Mouse (Mus musculus) limb, embryonic 15.5 days (tissue): ENCODE measurements at regions not wholly inside any gene's neighbourhood (a gene's known extent, or its start where the extent isn't known, plus 50 kb on each side); places are given as distances from the start of the nearest gene placed in this dataset.
A peak's percentile ranks its signal among the peaks of the same experiment; 100 is the strongest.
"Not testable (repeated sequence)": the region's sequence is repeated elsewhere in the genome, so short reads cannot be mapped to it uniquely, and the experiment has no call there.

Source experiments
- ATAC-seq: fragments of 200-750 bp; cut with Nextera tagmentation; 2 replicates; pipeline ENCODE4 v1.8.0; 2017; ENCODE audit warnings: low read depth, moderate TSS enrichment; ENCODE audit not compliant: insufficient number of reproducible peaks, low FRiP score, low TSS enrichment
- H3K27ac ChIP-seq: fragments of 300-500 bp; sonication (generic); 2 replicates; pipeline ENCODE4 v1.5.1; 2015; ENCODE audit warnings: moderate library complexity, mild to moderate bottlenecking, inconsistent platforms
- H3K27me3 ChIP-seq: fragments of 300-500 bp; sonication (generic); 2 replicates; pipeline ENCODE4 v1.6.1; 2015; ENCODE audit warnings: inconsistent platforms
- H3K36me3 ChIP-seq: fragments of 300-500 bp; sonication (generic); 2 replicates; pipeline ENCODE4 v1.6.1; 2015; ENCODE audit warnings: inconsistent platforms
- H3K4me1 ChIP-seq: fragments of 300-500 bp; sonication (generic); 2 replicates; pipeline ENCODE4 v1.6.1; 2015; ENCODE audit warnings: inconsistent platforms
- H3K4me2 ChIP-seq: fragments of 300-500 bp; sonication (generic); 2 replicates; pipeline ENCODE4 v1.6.1; 2015; ENCODE audit warnings: mild to moderate bottlenecking, inconsistent platforms
- H3K4me3 ChIP-seq: fragments of 300-500 bp; sonication (generic); 2 replicates; pipeline ENCODE4 v1.5.1; 2015; ENCODE audit warnings: mild to moderate bottlenecking, inconsistent platforms
- H3K9ac ChIP-seq: fragments of 300-500 bp; sonication (generic); 2 replicates; pipeline ENCODE4 v1.6.1; 2015; ENCODE audit warnings: inconsistent platforms
- H3K9me3 ChIP-seq: fragments of 300-500 bp; sonication (generic); 2 replicates; pipeline ENCODE4 v1.6.1; 2016; ENCODE audit warnings: inconsistent platforms
- WGBS: fragments of 180-500 bp; shearing (Covaris S2); methylation state at CpG from one replicate; pipeline ENCODE4 v1.1.7; 2015; 5-methylcytosine and 5-hydroxymethylcytosine counted together

GRCm38 (mm10) chr2:17858326-17858725 is 127.1 kb upstream of the Nebl start:
- Histone ChIP-seq H3K27me3 (no peaks in the 10 kb centered on the region), H3K4me3 (no peak overlapping the region), H3K4me2 (no peak overlapping the region), H3K9ac (no peak overlapping the region), H3K9me3 (no peaks in the 10 kb centered on the region), H3K4me1 (peaks cover 26% of the 10 kb centered on the region), H3K27ac (no peak overlapping the region), H3K36me3 (no peaks in the 10 kb centered on the region)
- no peak for ATAC-seq
- WGBS = 38% methylated on average over 8 of the region's 8 CpGs

GRCm38 (mm10) chr2:17855566-17856264 is 124.5 kb upstream of the Nebl start:
- peaks cover 22% of the 10 kb centered on the region for H3K4me1 ChIP-seq
- no peaks in the 10 kb centered on the region for H3K9me3 ChIP-seq
- ATAC-seq = no peak
- H3K36me3 ChIP-seq = no peaks in the 10 kb centered on the region
- H3K4me2 ChIP-seq = no peak overlapping the region
- H3K9ac ChIP-seq = no peak overlapping the region
- H3K27ac ChIP-seq = no peak overlapping the region
- no peak overlapping the region for H3K4me3 ChIP-seq
- H3K27me3 ChIP-seq = peaks cover 3% of the 10 kb centered on the region; the same call in 1 of the 2 replicates
- WGBS = 73% methylated on average over 11 of the region's 11 CpGs

GRCm38 (mm10) chr2:17854088-17854487 is 122.8 kb upstream of the Nebl start:
- Histone ChIP-seq H3K9ac (no peak overlapping the region), H3K4me3 (no peak overlapping the region), H3K27ac (no peak overlapping the region), H3K27me3 (peaks cover 3% of the 10 kb centered on the region; the same call in 1 of the 2 replicates), H3K36me3 (no peaks in the 10 kb centered on the region), H3K4me2 (no peak overlapping the region), H3K9me3 (no peaks in the 10 kb centered on the region), H3K4me1 (peaks cover 18% of the 10 kb centered on the region)
- ATAC-seq = no peak
- WGBS = 39% methylated on average over 3 of the region's 3 CpGs

GRCm38 (mm10) chr2:17853500-17854011 is 122.3 kb upstream of the Nebl start:
- Histone ChIP-seq H3K9ac (no peak overlapping the region), H3K4me1 (peaks cover 18% of the 10 kb centered on the region), H3K27me3 (peaks cover 3% of the 10 kb centered on the region; the same call in 1 of the 2 replicates), H3K27ac (no peak overlapping the region), H3K9me3 (no peaks in the 10 kb centered on the region), H3K4me2 (0 out of 2 replicates have a peak overlapping the region, but pooled peaks have one; percentile 10), H3K4me3 (no peak overlapping the region), H3K36me3 (no peaks in the 10 kb centered on the region)
- WGBS = 30% methylated on average over 11 of the region's 11 CpGs
- ATAC-seq = no peak

GRCm38 (mm10) chr2:17852740-17853499 is 121.7 kb upstream of the Nebl start:
- Histone ChIP-seq H3K9me3 (no peaks in the 10 kb centered on the region), H3K4me2 (peak overlapping the region; percentile 17; the same call in 1 of the 2 replicates), H3K4me1 (peaks cover 15% of the 10 kb centered on the region), H3K36me3 (no peaks in the 10 kb centered on the region), H3K4me3 (no peak overlapping the region), H3K27me3 (peaks cover 3% of the 10 kb centered on the region; the same call in 1 of the 2 replicates), H3K27ac (0 out of 2 replicates have a peak overlapping the region, but pooled peaks have one; percentile 27), H3K9ac (no peak overlapping the region)
- WGBS = 20% methylated on average over 16 of the region's 16 CpGs
- no peak for ATAC-seq

- Histone ChIP-seq H3K4me1 (peaks cover 13% of the 10 kb centered on the region), H3K36me3 (no peaks in the 10 kb centered on the region), H3K4me2 (no peak overlapping the region), H3K9ac (no peak overlapping the region), H3K4me3 (no peak overlapping the region), H3K27ac (no peak overlapping the region), H3K27me3 (peaks cover 3% of the 10 kb centered on the region; the same call in 1 of the 2 replicates), H3K9me3 (no peaks in the 10 kb centered on the region)
- no peak for ATAC-seq
- 92% methylated on average over 4 of the region's 4 CpGs for WGBS
Observed at GRCm38 (mm10) chr2:17850741-17851140, 119.5 kb upstream of the Nebl start.

GRCm38 (mm10) chr2:17849267-17849666 is 118.0 kb upstream of the Nebl start:
- Histone ChIP-seq H3K9me3 (no peaks in the 10 kb centered on the region), H3K4me1 (peaks cover 13% of the 10 kb centered on the region), H3K27ac (no peak overlapping the region), H3K4me2 (no peak overlapping the region), H3K27me3 (peaks cover 3% of the 10 kb centered on the region; the same call in 1 of the 2 replicates), H3K36me3 (no peaks in the 10 kb centered on the region), H3K9ac (no peak overlapping the region), H3K4me3 (no peak overlapping the region)
- no peak for ATAC-seq
- 28% methylated on average over 4 of the region's 4 CpGs for WGBS

- ATAC-seq, H3K4me1 ChIP-seq, H3K27me3 ChIP-seq, H3K9me3 ChIP-seq, H3K9ac ChIP-seq, H3K27ac ChIP-seq, H3K4me3 ChIP-seq, H3K4me2 ChIP-seq, H3K36me3 ChIP-seq: not testable (repeated sequence)
- 85% methylated on average over 7 of the region's 7 CpGs for WGBS
Observed at GRCm38 (mm10) chr2:17845447-17846092, 114.3 kb upstream of the Nebl start.

- Histone ChIP-seq H3K27me3 (no peaks in the 10 kb centered on the region), H3K4me3 (no peak overlapping the region), H3K9me3 (no peaks in the 10 kb centered on the region), H3K36me3 (no peaks in the 10 kb centered on the region), H3K4me1 (no peaks in the 10 kb centered on the region), H3K4me2 (no peak overlapping the region), H3K9ac (no peak overlapping the region), H3K27ac (no peak overlapping the region)
- 62% methylated on average over 8 of the region's 8 CpGs for WGBS
- no peak for ATAC-seq
Observed at GRCm38 (mm10) chr2:17844662-17845446, 113.6 kb upstream of the Nebl start.

GRCm38 (mm10) chr2:17841963-17842362 is 110.7 kb upstream of the Nebl start:
- no peak for ATAC-seq
- Histone ChIP-seq H3K9me3 (no peaks in the 10 kb centered on the region), H3K27me3 (no peaks in the 10 kb centered on the region), H3K27ac (no peak overlapping the region), H3K4me2 (no peak overlapping the region), H3K36me3 (no peaks in the 10 kb centered on the region), H3K4me1 (no peaks in the 10 kb centered on the region), H3K4me3 (no peak overlapping the region), H3K9ac (no peak overlapping the region)
- 46% methylated on average over 3 of the region's 3 CpGs for WGBS

- Histone ChIP-seq H3K9ac (no peak overlapping the region), H3K4me1 (no peaks in the 10 kb centered on the region), H3K36me3 (no peaks in the 10 kb centered on the region), H3K4me2 (no peak overlapping the region), H3K9me3 (no peaks in the 10 kb centered on the region), H3K27me3 (no peaks in the 10 kb centered on the region), H3K27ac (no peak overlapping the region), H3K4me3 (no peak overlapping the region)
- ATAC-seq = no peak
- 82% methylated on average over 2 of the region's 2 CpGs for WGBS
Observed at GRCm38 (mm10) chr2:17841546-17841945, 110.3 kb upstream of the Nebl start.
